Mouse (Mus musculus) MEL (cell line): ENCODE measurements around the gene Gadd45a. TPM values are rescaled to one million over a fixed set of nuclear protein-coding genes. Genes with fewer than 3 reads are reported as not detected.
A peak's percentile ranks its signal among the peaks of the same experiment; 100 is the strongest.

Source experiments
- DNase-seq: peaks from one replicate; pipeline ENCODE4 v3.0.0; 2011; ENCODE audit warnings: low read depth, low spot score
- H3K27ac ChIP-seq: 2 replicates; pipeline ENCODE4 v1.5.1; 2012; ENCODE audit warnings: low read depth, mild to moderate bottlenecking, control low read depth, low read length, moderate library complexity; ENCODE audit not compliant: control insufficient read depth
- H3K27me3 ChIP-seq, 2 experiments: fragments of 150-350 bp in 1 of 2; sonication (generic) in 1 of 2; 2 replicates each; pipeline ENCODE4 v1.6.1; 2012; ENCODE audit warnings: low read length in 2 of 2, mild to moderate bottlenecking in 2 of 2, improper control_type of control experiment in 1 of 2, moderate library complexity in 1 of 2; ENCODE audit not compliant: insufficient read depth in 2 of 2, control insufficient read depth in 1 of 2
- H3K36me3 ChIP-seq, 2 experiments: 2 replicates each; pipeline ENCODE4 v1.6.1; 2012 to 2014; ENCODE audit warnings: low read length in 2 of 2, improper control_type of control experiment in 1 of 2, inconsistent platforms in 1 of 2, mild to moderate bottlenecking in 1 of 2; ENCODE audit not compliant: insufficient read depth in 2 of 2, control insufficient read depth in 1 of 2
- H3K4me1 ChIP-seq, 2 experiments: fragments of 150-350 bp in 1 of 2; sonication (generic) in 1 of 2; 2 replicates each; pipeline ENCODE4 v1.6.1; 2012; ENCODE audit warnings: low read length in 2 of 2, improper control_type of control experiment in 1 of 2, mild to moderate bottlenecking in 1 of 2; ENCODE audit not compliant: insufficient read depth in 2 of 2, control insufficient read depth in 1 of 2
- H3K4me3 ChIP-seq, 2 experiments: fragments of 150-350 bp in 1 of 2; sonication (generic) in 1 of 2; 2 replicates each; pipeline ENCODE4 v1.5.1; 2012; ENCODE audit warnings: low read depth in 2 of 2, low read length in 2 of 2, mild to moderate bottlenecking in 2 of 2, moderate library complexity in 2 of 2, control low read depth in 1 of 2, improper control_type of control experiment in 1 of 2; ENCODE audit not compliant: control insufficient read depth in 1 of 2, insufficient read depth in 1 of 2
- H3K79me2 ChIP-seq: 2 replicates; pipeline ENCODE4 v1.6.1; 2012; ENCODE audit warnings: mild to moderate bottlenecking, low read length, moderate library complexity; ENCODE audit not compliant: control insufficient read depth, poor library complexity, insufficient read depth
- H3K9ac ChIP-seq: 2 replicates; pipeline ENCODE4 v1.6.1; 2012; ENCODE audit warnings: low read depth, mild to moderate bottlenecking, control low read depth, low read length, moderate library complexity; ENCODE audit not compliant: control insufficient read depth, poor library complexity, severe bottlenecking
- H3K9me3 ChIP-seq: fragments of 150-350 bp; sonication (generic); replicated peaks from 2 replicates; pipeline ENCODE4 v1.6.1; 2012; ENCODE audit warnings: mild to moderate bottlenecking, low read length, improper control_type of control experiment, moderate library complexity; ENCODE audit not compliant: insufficient read depth
- CHD2 ChIP-seq: IDR thresholded peaks from 2 replicates; pipeline ENCODE4 v1.6.1; 2011; ENCODE audit warnings: low read length, improper control_type of control experiment
- E2F4 ChIP-seq: IDR thresholded peaks from 2 replicates; pipeline ENCODE4 v1.6.1; 2011; ENCODE audit warnings: low read depth, low read length, improper control_type of control experiment, borderline replicate concordance
- ELF1 ChIP-seq: IDR thresholded peaks from 2 replicates; pipeline ENCODE4 v1.6.1; 2014; ENCODE audit warnings: low read depth, mild to moderate bottlenecking, inconsistent platforms, low read length, improper control_type of control experiment, moderate library complexity
- EP300 ChIP-seq, 2 experiments: IDR thresholded peaks; 2 replicates each; pipeline ENCODE4 v1.6.1; 2011; ENCODE audit warnings: improper control_type of control experiment in 2 of 2, low read length in 2 of 2, low read depth in 1 of 2, mild to moderate bottlenecking in 1 of 2
- ETS1 ChIP-seq: IDR thresholded peaks from 2 replicates; pipeline ENCODE4 v1.6.1; 2012; ENCODE audit warnings: low read depth, mild to moderate bottlenecking, inconsistent platforms, low read length, improper control_type of control experiment, moderate library complexity
- JUND ChIP-seq: IDR thresholded peaks from 2 replicates; pipeline ENCODE4 v1.6.1; 2011; ENCODE audit warnings: low read depth, mild to moderate bottlenecking, improper control_type of control experiment, low read length
- MAFK ChIP-seq: IDR thresholded peaks from 2 replicates; pipeline ENCODE4 v1.6.1; 2011; ENCODE audit warnings: low read depth, mild to moderate bottlenecking, low read length, improper control_type of control experiment, borderline replicate concordance
- MXI1 ChIP-seq: IDR thresholded peaks from 2 replicates; pipeline ENCODE4 v1.6.1; 2011; ENCODE audit warnings: mild to moderate bottlenecking, low read depth, low read length, improper control_type of control experiment
- NELFE ChIP-seq: IDR thresholded peaks from 2 replicates; pipeline ENCODE4 v1.6.1; 2011; ENCODE audit warnings: low read depth, low read length, improper control_type of control experiment
- NRF1 ChIP-seq: IDR thresholded peaks from 2 replicates; pipeline ENCODE4 v1.6.1; 2014; ENCODE audit warnings: low read depth, mild to moderate bottlenecking, inconsistent platforms, low read length, improper control_type of control experiment, moderate library complexity; ENCODE audit not compliant: poor library complexity, insufficient read depth, severe bottlenecking
- SIN3A ChIP-seq: IDR thresholded peaks from 2 replicates; pipeline ENCODE4 v1.6.1; 2012; ENCODE audit warnings: low read length, improper control_type of control experiment, inconsistent platforms
- SMC3 ChIP-seq: IDR thresholded peaks from 2 replicates; pipeline ENCODE4 v1.6.1; 2011; ENCODE audit warnings: low read depth, low read length, improper control_type of control experiment
- TCF12 ChIP-seq: IDR thresholded peaks from 2 replicates; pipeline ENCODE4 v1.6.1; 2014; ENCODE audit warnings: low read depth, mild to moderate bottlenecking, inconsistent platforms, low read length, improper control_type of control experiment, moderate library complexity
- UBTF ChIP-seq: IDR thresholded peaks from 2 replicates; pipeline ENCODE4 v1.6.1; 2012; ENCODE audit warnings: low read depth, mild to moderate bottlenecking, inconsistent platforms, low read length, improper control_type of control experiment, moderate library complexity, borderline replicate concordance; ENCODE audit not compliant: insufficient read depth
- USF2 ChIP-seq, 2 experiments: IDR thresholded peaks; 2 replicates each; pipeline ENCODE4 v1.6.1; 2011 to 2012; ENCODE audit warnings: improper control_type of control experiment in 2 of 2, low read length in 2 of 2, borderline replicate concordance in 1 of 2, inconsistent platforms in 1 of 2, low read depth in 1 of 2, mild to moderate bottlenecking in 1 of 2; ENCODE audit not compliant: insufficient read depth in 1 of 2
- ZNF384 ChIP-seq: IDR thresholded peaks from 2 replicates; pipeline ENCODE4 v1.6.1; 2012; ENCODE audit warnings: low read depth, mild to moderate bottlenecking, inconsistent platforms, low read length, improper control_type of control experiment
- polyA plus RNA-seq, 2 experiments: library from polyadenylated mRNA; stranded (reverse) in 1 of 2; unstranded in 1 of 2; fragments of >175 nt in 1 of 2; fragments of >200 nt in 1 of 2; gene quantifications; 2 replicates each; pipeline versions ENCODE4 v1.2.1 to v1.2.4; 2012; ENCODE audit warnings: low replicate concordance in 2 of 2, low read depth in 1 of 2; ENCODE audit not compliant: insufficient read length in 2 of 2, insufficient read depth in 1 of 2, missing spikeins in 1 of 2
- total RNA-seq: library from RNA; depleted of rRNA; stranded (reverse); fragments of 300-350 nt; gene quantifications from 2 replicates; pipeline ENCODE4 v1.2.3, GENCODE M21; 2012

Gadd45a gene
- total and polyA plus RNA-seq, 3 experiments = 18.1 to 37.4 TPM; not detected in 1

- H3K36me3 ChIP-seq = peaks cover 0 to 35% of the 10 kb centered on the region in 2 experiments; a peak in 2 of 4 replicates
- DNase-seq = no peak
- no peaks in the 10 kb centered on the region for H3K9me3 ChIP-seq
- peak overlapping the region; percentile 12; the same call in 1 of the 2 replicates for H3K9ac ChIP-seq
- peaks cover 2% of the 10 kb centered on the region; the same call in 1 of the 2 replicates for H3K79me2 ChIP-seq
- H3K4me1 ChIP-seq = peaks cover 19 to 21% of the 10 kb centered on the region in 2 experiments
- no peaks in the 10 kb centered on the region for H3K27me3 ChIP-seq
- TF ChIP-seq E2F4 (no peak), UBTF (no peak), SMC3 (no peak), MAFK (no peak), USF2 (IDR thresholded peaks at IDR 0.05; ENCODE audit: borderline replicate concordance in 1 of 2, insufficient read depth in 1 of 2, low read depth in 1 of 2, low read length in 2 of 2) (no peak), CHD2 (no peak), TCF12 (no peak), ELF1 (no peak), ZNF384 (no peak), SIN3A (no peak), NELFE (no peak), JUND (no peak), NRF1 (no peak), MXI1 (no peak)
- peak overlapping the region; percentile 77 for H3K27ac ChIP-seq
- H3K4me3 ChIP-seq = peak overlapping the region in 1 of 2 experiments; percentile 26; a peak in 2 of 4 replicates
These were observed 48.9 kb downstream of the Gadd45a start for GRCm38 (mm10) chr6:66988363-66988762.

- Histone ChIP-seq H3K4me3 (no peak overlapping the region), H3K9me3 (no peaks in the 10 kb centered on the region), H3K4me1 (peaks cover 19 to 21% of the 10 kb centered on the region in 2 experiments), H3K9ac (no peak overlapping the region), H3K79me2 (peaks cover 2% of the 10 kb centered on the region; the same call in 1 of the 2 replicates), H3K36me3 (peaks cover 0 to 35% of the 10 kb centered on the region in 2 experiments; a peak in 2 of 4 replicates), H3K27ac (peak overlapping the region; percentile 77; the same call in 1 of the 2 replicates), H3K27me3 (no peaks in the 10 kb centered on the region)
- TF ChIP-seq ETS1 (peak; percentile 37; the same call in 1 of the 2 replicates), NRF1 (no peak), EP300 (IDR thresholded peaks at IDR 0.05; ENCODE audit: low read depth in 1 of 2, low read length in 2 of 2) (peak in 1 of 2 experiments; percentile 10; a peak in 1 of 4 replicates)
- DNase-seq = peak; percentile 23
These were observed 49.6 kb downstream of the Gadd45a start for GRCm38 (mm10) chr6:66987643-66988042.
